Mouse (Mus musculus) MEL (cell line): ENCODE measurements around the gene 4833439L19Rik. TPM values are rescaled to one million over a fixed set of nuclear protein-coding genes. Genes with fewer than 3 reads are reported as not detected.

ENCODE experiments used
- DNase-seq: peaks from one replicate; pipeline ENCODE4 v3.0.0; 2011; ENCODE audit warnings: low read depth, low spot score
- H3K27ac ChIP-seq: 2 replicates; pipeline ENCODE4 v1.5.1; 2012; ENCODE audit warnings: low read depth, mild to moderate bottlenecking, control low read depth, low read length, moderate library complexity; ENCODE audit not compliant: control insufficient read depth
- H3K27me3 ChIP-seq, 2 experiments: fragments of 150-350 bp in 1 of 2; sonication (generic) in 1 of 2; 2 replicates each; pipeline ENCODE4 v1.6.1; 2012; ENCODE audit warnings: low read length in 2 of 2, mild to moderate bottlenecking in 2 of 2, improper control_type of control experiment in 1 of 2, moderate library complexity in 1 of 2; ENCODE audit not compliant: insufficient read depth in 2 of 2, control insufficient read depth in 1 of 2
- H3K36me3 ChIP-seq, 2 experiments: 2 replicates each; pipeline ENCODE4 v1.6.1; 2012 to 2014; ENCODE audit warnings: low read length in 2 of 2, improper control_type of control experiment in 1 of 2, inconsistent platforms in 1 of 2, mild to moderate bottlenecking in 1 of 2; ENCODE audit not compliant: insufficient read depth in 2 of 2, control insufficient read depth in 1 of 2
- H3K4me1 ChIP-seq, 2 experiments: fragments of 150-350 bp in 1 of 2; sonication (generic) in 1 of 2; 2 replicates each; pipeline ENCODE4 v1.6.1; 2012; ENCODE audit warnings: low read length in 2 of 2, improper control_type of control experiment in 1 of 2, mild to moderate bottlenecking in 1 of 2; ENCODE audit not compliant: insufficient read depth in 2 of 2, control insufficient read depth in 1 of 2
- H3K4me3 ChIP-seq, 2 experiments: fragments of 150-350 bp in 1 of 2; sonication (generic) in 1 of 2; 2 replicates each; pipeline ENCODE4 v1.5.1; 2012; ENCODE audit warnings: low read depth in 2 of 2, low read length in 2 of 2, mild to moderate bottlenecking in 2 of 2, moderate library complexity in 2 of 2, control low read depth in 1 of 2, improper control_type of control experiment in 1 of 2; ENCODE audit not compliant: control insufficient read depth in 1 of 2, insufficient read depth in 1 of 2
- H3K79me2 ChIP-seq: 2 replicates; pipeline ENCODE4 v1.6.1; 2012; ENCODE audit warnings: mild to moderate bottlenecking, low read length, moderate library complexity; ENCODE audit not compliant: control insufficient read depth, poor library complexity, insufficient read depth
- H3K9ac ChIP-seq: 2 replicates; pipeline ENCODE4 v1.6.1; 2012; ENCODE audit warnings: low read depth, mild to moderate bottlenecking, control low read depth, low read length, moderate library complexity; ENCODE audit not compliant: control insufficient read depth, poor library complexity, severe bottlenecking
- H3K9me3 ChIP-seq: fragments of 150-350 bp; sonication (generic); replicated peaks from 2 replicates; pipeline ENCODE4 v1.6.1; 2012; ENCODE audit warnings: mild to moderate bottlenecking, low read length, improper control_type of control experiment, moderate library complexity; ENCODE audit not compliant: insufficient read depth
- BHLHE40 ChIP-seq: IDR thresholded peaks from 2 replicates; pipeline ENCODE4 v1.6.1; 2012; ENCODE audit warnings: low read depth, mild to moderate bottlenecking, inconsistent platforms, low read length, improper control_type of control experiment, borderline replicate concordance
- CHD1 ChIP-seq: IDR thresholded peaks from 2 replicates; pipeline ENCODE4 v1.6.1; 2012; ENCODE audit warnings: low read depth, mild to moderate bottlenecking, inconsistent platforms, low read length, improper control_type of control experiment
- ELF1 ChIP-seq: IDR thresholded peaks from 2 replicates; pipeline ENCODE4 v1.6.1; 2014; ENCODE audit warnings: low read depth, mild to moderate bottlenecking, inconsistent platforms, low read length, improper control_type of control experiment, moderate library complexity
- EP300 ChIP-seq, 2 experiments: IDR thresholded peaks; 2 replicates each; pipeline ENCODE4 v1.6.1; 2011; ENCODE audit warnings: improper control_type of control experiment in 2 of 2, low read length in 2 of 2, low read depth in 1 of 2, mild to moderate bottlenecking in 1 of 2
- GABPA ChIP-seq: IDR thresholded peaks from 2 replicates; pipeline ENCODE4 v1.6.1; 2012; ENCODE audit warnings: low read depth, mild to moderate bottlenecking, inconsistent platforms, low read length, improper control_type of control experiment, moderate library complexity
- JUND ChIP-seq: IDR thresholded peaks from 2 replicates; pipeline ENCODE4 v1.6.1; 2011; ENCODE audit warnings: low read depth, mild to moderate bottlenecking, improper control_type of control experiment, low read length
- KAT2A ChIP-seq: conservative IDR thresholded peaks from 2 replicates; pipeline ENCODE4 v1.6.1; 2012; ENCODE audit warnings: low read depth, low read length, improper control_type of control experiment, inconsistent platforms
- MEF2A ChIP-seq: IDR thresholded peaks from 2 replicates; pipeline ENCODE4 v1.6.1; 2014; ENCODE audit warnings: low read depth, mild to moderate bottlenecking, inconsistent platforms, low read length, improper control_type of control experiment; ENCODE audit not compliant: poor library complexity, insufficient replicate concordance, severe bottlenecking; ENCODE audit errors: extremely low read depth
- NELFE ChIP-seq: IDR thresholded peaks from 2 replicates; pipeline ENCODE4 v1.6.1; 2011; ENCODE audit warnings: low read depth, low read length, improper control_type of control experiment
- POLR2AphosphoS2 ChIP-seq: IDR thresholded peaks from 2 replicates; pipeline ENCODE4 v1.6.1; 2011; ENCODE audit warnings: low read length, improper control_type of control experiment
- POLR2AphosphoS5 ChIP-seq: IDR thresholded peaks from 2 replicates; pipeline ENCODE4 v1.6.1; 2012; ENCODE audit warnings: low read depth, borderline replicate concordance, mild to moderate bottlenecking, inconsistent platforms, low read length, moderate library complexity, mixed read lengths
- RAD21 ChIP-seq: IDR thresholded peaks from 2 replicates; pipeline ENCODE4 v1.6.1; 2011; ENCODE audit warnings: mild to moderate bottlenecking, low read depth, low read length, improper control_type of control experiment
- RCOR1 ChIP-seq: IDR thresholded peaks from 2 replicates; pipeline ENCODE4 v1.6.1; 2012; ENCODE audit warnings: low read depth, mild to moderate bottlenecking, inconsistent platforms, low read length, improper control_type of control experiment
- SIN3A ChIP-seq: IDR thresholded peaks from 2 replicates; pipeline ENCODE4 v1.6.1; 2012; ENCODE audit warnings: low read length, improper control_type of control experiment, inconsistent platforms
- TAL1 ChIP-seq: IDR thresholded peaks from 2 replicates; pipeline ENCODE4 v1.6.1; 2012; ENCODE audit warnings: mild to moderate bottlenecking, inconsistent platforms, low read length, moderate library complexity, mixed read lengths
- TBP ChIP-seq: IDR thresholded peaks from 2 replicates; pipeline ENCODE4 v1.8.0; 2011; ENCODE audit warnings: low read depth, low read length, improper control_type of control experiment
- TCF12 ChIP-seq: IDR thresholded peaks from 2 replicates; pipeline ENCODE4 v1.6.1; 2014; ENCODE audit warnings: low read depth, mild to moderate bottlenecking, inconsistent platforms, low read length, improper control_type of control experiment, moderate library complexity
- USF1 ChIP-seq: IDR thresholded peaks from 2 replicates; pipeline ENCODE4 v1.6.1; 2014; ENCODE audit warnings: low read depth, mild to moderate bottlenecking, inconsistent platforms, low read length, improper control_type of control experiment, moderate library complexity
- ZC3H11A ChIP-seq: IDR thresholded peaks from 2 replicates; pipeline ENCODE4 v1.6.1; 2012; ENCODE audit warnings: low read depth, mild to moderate bottlenecking, inconsistent platforms, low read length, improper control_type of control experiment
- ZMIZ1 ChIP-seq: IDR thresholded peaks from 2 replicates; pipeline ENCODE4 v1.6.1; 2012; ENCODE audit warnings: low read depth, mild to moderate bottlenecking, inconsistent platforms, low read length, improper control_type of control experiment, moderate library complexity
- ZNF384 ChIP-seq: IDR thresholded peaks from 2 replicates; pipeline ENCODE4 v1.6.1; 2012; ENCODE audit warnings: low read depth, mild to moderate bottlenecking, inconsistent platforms, low read length, improper control_type of control experiment
- polyA plus RNA-seq, 2 experiments: library from polyadenylated mRNA; stranded (reverse) in 1 of 2; unstranded in 1 of 2; fragments of >175 nt in 1 of 2; fragments of >200 nt in 1 of 2; gene quantifications; 2 replicates each; pipeline versions ENCODE4 v1.2.1 to v1.2.4; 2012; ENCODE audit warnings: low replicate concordance in 2 of 2, low read depth in 1 of 2; ENCODE audit not compliant: insufficient read length in 2 of 2, insufficient read depth in 1 of 2, missing spikeins in 1 of 2
- total RNA-seq: library from RNA; depleted of rRNA; stranded (reverse); fragments of 300-350 nt; gene quantifications from 2 replicates; pipeline ENCODE4 v1.2.3, GENCODE M21; 2012

The 4833439L19Rik gene
- total and polyA plus RNA-seq, 3 experiments, result 34.2 to 53.8 TPM; not detected in 1

- no peaks in the 10 kb centered on the region for H3K4me1 ChIP-seq
- peaks cover 0 to 1% of the 10 kb centered on the region in 2 experiments; a peak in 1 of 4 replicates for H3K36me3 ChIP-seq
- no peak overlapping the region for H3K9ac ChIP-seq
- H3K27ac ChIP-seq, result no peak overlapping the region
- H3K79me2 ChIP-seq, result peaks cover 1% of the 10 kb centered on the region; the same call in 1 of the 2 replicates
- H3K27me3 ChIP-seq, result no peaks in the 10 kb centered on the region
- DNase-seq, result no peak
- no peak overlapping the region for H3K4me3 ChIP-seq
- TF ChIP-seq ZNF384, result no peak
- TF ChIP-seq JUND, result no peak
- TF ChIP-seq ZC3H11A, result no peak
- TF ChIP-seq ZMIZ1, result no peak
- TF ChIP-seq NELFE, result no peak
- TF ChIP-seq SIN3A, result no peak
- TF ChIP-seq TAL1, result no peak
- TF ChIP-seq TCF12, result no peak
- no peak for TF ChIP-seq USF1
- TF ChIP-seq POLR2AphosphoS2, result no peak
- no peak for TF ChIP-seq KAT2A
- no peak for TF ChIP-seq CHD1
- no peak for TF ChIP-seq EP300 (IDR thresholded peaks at IDR 0.05; ENCODE audit: low read depth in 1 of 2, low read length in 2 of 2)
- TF ChIP-seq RCOR1, result no peak
- no peak for TF ChIP-seq TBP
- TF ChIP-seq POLR2AphosphoS5, result no peak
- no peak for TF ChIP-seq ELF1
- H3K9me3 ChIP-seq, result no peaks in the 10 kb centered on the region
These were observed 31.6 kb upstream of the 4833439L19Rik start for GRCm38 (mm10) chr13:54596870-54597269.

GRCm38 (mm10) chr13:54596107-54596690, 31.0 kb upstream of the 4833439L19Rik start:
- Histone ChIP-seq H3K79me2 (peaks cover 4% of the 10 kb centered on the region; the same call in 1 of the 2 replicates), H3K4me1 (peaks cover 0 to 4% of the 10 kb centered on the region in 2 experiments; a peak in 1 of 4 replicates)
- DNase-seq, result no peak
- TF ChIP-seq JUND, result no peak
- no peak for TF ChIP-seq SIN3A
- TF ChIP-seq NELFE, result no peak
- TF ChIP-seq ELF1, result no peak
- TF ChIP-seq GABPA, result no peak
- no peak for TF ChIP-seq MEF2A
- TF ChIP-seq TAL1, result no peak
- no peak for TF ChIP-seq CHD1
- no peak for TF ChIP-seq EP300 (IDR thresholded peaks at IDR 0.05; ENCODE audit: low read depth in 1 of 2, low read length in 2 of 2)
- no peak for TF ChIP-seq ZC3H11A
- TF ChIP-seq BHLHE40, result no peak
- TF ChIP-seq RAD21, result no peak
- no peak for TF ChIP-seq TBP
- TF ChIP-seq, all 39 proteins: peak for 0
- Histone ChIP-seq H3K27ac (no peak overlapping the region), H3K36me3 (peaks cover 1 to 3% of the 10 kb centered on the region in 2 experiments; a peak in 3 of 4 replicates), H3K9me3 (no peaks in the 10 kb centered on the region), H3K27me3 (no peaks in the 10 kb centered on the region), H3K9ac (no peak overlapping the region), H3K4me3 (no peak overlapping the region)
